Mouse (Mus musculus): ENCODE results near the gene Aqp1. TPM values are rescaled to one million over a fixed set of nuclear protein-coding genes. Genes with fewer than 3 reads are reported as not detected.

Aqp1 gene
- polyA plus RNA-seq, 1 experiment from 2014 or later: 27.4 TPM

GRCm38 (mm10) chr6:55357636-55358031 lies 21.4 kb downstream of the Aqp1 start:
- no peak overlapping the region for H3K27ac ChIP-seq (replicated peaks)
- no peak overlapping the region for H3K4me3 ChIP-seq
- 49% methylated on average over 6 of the region's 6 CpGs for WGBS
- H3K36me3 ChIP-seq: no peaks in the 10 kb centered on the region
- H3K9me3 ChIP-seq: no peaks in the 10 kb centered on the region
- H3K4me1 ChIP-seq: peaks cover 18% of the 10 kb centered on the region
- H3K27me3 ChIP-seq (replicated peaks): peaks cover 16% of the 10 kb centered on the region; the same call in 1 of the 2 replicates
- no peak overlapping the region for H3K4me2 ChIP-seq
- no peak for ATAC-seq (ENCODE audit: extremely low read depth, insufficient number of reproducible peaks, low FRiP score, low TSS enrichment)
- no peak overlapping the region for H3K9ac ChIP-seq

- H3K4me3 ChIP-seq: no peak overlapping the region
- no peak overlapping the region for H3K4me2 ChIP-seq
- H3K9ac ChIP-seq: no peak overlapping the region
- no peaks in the 10 kb centered on the region for H3K9me3 ChIP-seq
- no peak overlapping the region for H3K27ac ChIP-seq (replicated peaks)
- no peak for ATAC-seq (ENCODE audit: extremely low read depth, insufficient number of reproducible peaks, low FRiP score, low TSS enrichment)
- H3K36me3 ChIP-seq: no peaks in the 10 kb centered on the region
- WGBS: 33% methylated on average over 2 of the region's 2 CpGs
- H3K27me3 ChIP-seq (replicated peaks): peaks cover 16% of the 10 kb centered on the region; the same call in 1 of the 2 replicates
- H3K4me1 ChIP-seq: peaks cover 18% of the 10 kb centered on the region
Measured at GRCm38 (mm10) chr6:55358731-55359143, 22.5 kb downstream of the Aqp1 start.

GRCm38 (mm10) chr6:55362663-55363062 lies 26.4 kb downstream of the Aqp1 start:
- Histone ChIP-seq H3K27ac (replicated peaks) (no peak overlapping the region), H3K27me3 (replicated peaks) (0 out of 2 replicates have a peak, but pooled peaks cover 3% of the 10 kb centered on the region), H3K9me3 (no peaks in the 10 kb centered on the region), H3K4me3 (no peak overlapping the region), H3K36me3 (no peaks in the 10 kb centered on the region), H3K9ac (no peak overlapping the region), H3K4me2 (no peak overlapping the region), H3K4me1 (peaks cover 2% of the 10 kb centered on the region)
- ATAC-seq (ENCODE audit: extremely low read depth, insufficient number of reproducible peaks, low FRiP score, low TSS enrichment): no peak
- 65% methylated on average over 1 of the region's 1 CpGs for WGBS

- Histone ChIP-seq H3K4me1 (no peaks in the 10 kb centered on the region), H3K4me2 (no peak overlapping the region), H3K9ac (no peak overlapping the region), H3K36me3 (no peaks in the 10 kb centered on the region), H3K4me3 (no peak overlapping the region), H3K9me3 (no peaks in the 10 kb centered on the region; the same call in 1 of the 2 replicates), H3K27me3 (replicated peaks) (no peaks in the 10 kb centered on the region), H3K27ac (replicated peaks) (no peak overlapping the region)
- ATAC-seq (ENCODE audit: extremely low read depth, insufficient number of reproducible peaks, low FRiP score, low TSS enrichment): no peak
Measured at GRCm38 (mm10) chr6:55367126-55367525, 30.9 kb downstream of the Aqp1 start.

GRCm38 (mm10) chr6:55370831-55371230 lies 34.6 kb downstream of the Aqp1 start:
- Histone ChIP-seq H3K4me2 (no peak overlapping the region), H3K4me3 (no peak overlapping the region), H3K4me1 (no peaks in the 10 kb centered on the region), H3K9me3 (no peaks in the 10 kb centered on the region; the same call in 1 of the 2 replicates), H3K27me3 (replicated peaks) (peaks cover 14% of the 10 kb centered on the region), H3K9ac (no peak overlapping the region), H3K36me3 (no peaks in the 10 kb centered on the region), H3K27ac (replicated peaks) (no peak overlapping the region)
- 71% methylated on average over 6 of the region's 6 CpGs for WGBS
- ATAC-seq (ENCODE audit: extremely low read depth, insufficient number of reproducible peaks, low FRiP score, low TSS enrichment): no peak

GRCm38 (mm10) chr6:55376076-55376475 lies 39.8 kb downstream of the Aqp1 start, which contains the start of gene Ghrhr:
TSS of gene Ghrhr (plus strand) at chr6:55376295.
- no peak within 1 kb of the TSS for H3K27ac ChIP-seq (replicated peaks)
- H3K4me3 ChIP-seq: no peak within 1 kb of the TSS
- no peaks in the 10 kb centered on the region for H3K36me3 ChIP-seq
- H3K4me1 ChIP-seq: no peaks in the 10 kb centered on the region
- ATAC-seq (ENCODE audit: extremely low read depth, insufficient number of reproducible peaks, low FRiP score, low TSS enrichment): no peak
- H3K4me2 ChIP-seq: no peak within 1 kb of the TSS
- H3K27me3 ChIP-seq (replicated peaks): peaks cover 52% of the 10 kb centered on the region
- no peak within 1 kb of the TSS for H3K9ac ChIP-seq
- WGBS: 60% methylated on average over 6 of the region's 6 CpGs
- H3K9me3 ChIP-seq: no peaks in the 10 kb centered on the region; the same call in 1 of the 2 replicates

GRCm38 (mm10) chr6:55376511-55376910 lies 40.3 kb downstream of the Aqp1 start:
- Histone ChIP-seq H3K27me3 (replicated peaks) (peaks cover 55% of the 10 kb centered on the region), H3K4me3 (no peak overlapping the region), H3K27ac (replicated peaks) (no peak overlapping the region), H3K36me3 (no peaks in the 10 kb centered on the region), H3K9me3 (no peaks in the 10 kb centered on the region), H3K9ac (no peak overlapping the region), H3K4me2 (no peak overlapping the region), H3K4me1 (no peaks in the 10 kb centered on the region)
- no peak for ATAC-seq (ENCODE audit: extremely low read depth, insufficient number of reproducible peaks, low FRiP score, low TSS enrichment)
- WGBS: 54% methylated on average over 5 of the region's 5 CpGs

GRCm38 (mm10) chr6:55377461-55377860 lies 41.2 kb downstream of the Aqp1 start:
- no peak overlapping the region for H3K27ac ChIP-seq (replicated peaks)
- no peaks in the 10 kb centered on the region for H3K4me1 ChIP-seq
- H3K27me3 ChIP-seq (replicated peaks): peaks cover 64% of the 10 kb centered on the region
- no peak overlapping the region for H3K4me3 ChIP-seq
- no peaks in the 10 kb centered on the region for H3K36me3 ChIP-seq
- 79% methylated on average over 4 of the region's 4 CpGs for WGBS
- H3K4me2 ChIP-seq: no peak overlapping the region
- no peak overlapping the region for H3K9ac ChIP-seq
- H3K9me3 ChIP-seq: no peaks in the 10 kb centered on the region
- no peak for ATAC-seq (ENCODE audit: extremely low read depth, insufficient number of reproducible peaks, low FRiP score, low TSS enrichment)

- Histone ChIP-seq H3K27ac (replicated peaks) (no peak overlapping the region), H3K27me3 (replicated peaks) (peaks cover 79% of the 10 kb centered on the region), H3K4me3 (no peak overlapping the region), H3K9ac (no peak overlapping the region), H3K36me3 (no peaks in the 10 kb centered on the region), H3K9me3 (no peaks in the 10 kb centered on the region), H3K4me1 (no peaks in the 10 kb centered on the region), H3K4me2 (no peak overlapping the region)
- WGBS: 48% methylated on average over 3 of the region's 3 CpGs
- no peak for ATAC-seq (ENCODE audit: extremely low read depth, insufficient number of reproducible peaks, low FRiP score, low TSS enrichment)
Measured at GRCm38 (mm10) chr6:55379641-55380335, 43.6 kb downstream of the Aqp1 start.

GRCm38 (mm10) chr6:55381966-55382365 lies 45.7 kb downstream of the Aqp1 start:
- WGBS: 74% methylated on average over 4 of the region's 4 CpGs
- no peaks in the 10 kb centered on the region for H3K9me3 ChIP-seq
- ATAC-seq (ENCODE audit: extremely low read depth, insufficient number of reproducible peaks, low FRiP score, low TSS enrichment): no peak
- H3K36me3 ChIP-seq: no peaks in the 10 kb centered on the region
- peaks cover 77% of the 10 kb centered on the region for H3K27me3 ChIP-seq (replicated peaks)
- no peaks in the 10 kb centered on the region for H3K4me1 ChIP-seq
- H3K9ac ChIP-seq: no peak overlapping the region
- H3K4me3 ChIP-seq: no peak overlapping the region
- H3K27ac ChIP-seq (replicated peaks): no peak overlapping the region
- H3K4me2 ChIP-seq: no peak overlapping the region

- Histone ChIP-seq H3K4me1 (peaks cover 4% of the 10 kb centered on the region; the same call in 1 of the 2 replicates), H3K4me2 (no peak overlapping the region), H3K9ac (no peak overlapping the region), H3K4me3 (no peak overlapping the region), H3K27ac (replicated peaks) (no peak overlapping the region), H3K9me3 (no peaks in the 10 kb centered on the region), H3K36me3 (no peaks in the 10 kb centered on the region), H3K27me3 (replicated peaks) (peaks cover 79% of the 10 kb centered on the region)
- no peak for ATAC-seq (ENCODE audit: extremely low read depth, insufficient number of reproducible peaks, low FRiP score, low TSS enrichment)
- WGBS: 0% methylated on average over 1 of the region's 1 CpGs
Measured at GRCm38 (mm10) chr6:55383897-55384296, 47.7 kb downstream of the Aqp1 start.

GRCm38 (mm10) chr6:55384356-55384951 lies 48.2 kb downstream of the Aqp1 start:
- Histone ChIP-seq H3K9me3 (no peaks in the 10 kb centered on the region), H3K9ac (no peak overlapping the region), H3K4me1 (peaks cover 5% of the 10 kb centered on the region; the same call in 1 of the 2 replicates), H3K27ac (replicated peaks) (no peak overlapping the region), H3K27me3 (replicated peaks) (peaks cover 81% of the 10 kb centered on the region), H3K4me2 (no peak overlapping the region), H3K36me3 (no peaks in the 10 kb centered on the region), H3K4me3 (no peak overlapping the region)
- WGBS: 47% methylated on average over 5 of the region's 5 CpGs
- ATAC-seq (ENCODE audit: extremely low read depth, insufficient number of reproducible peaks, low FRiP score, low TSS enrichment): no peak

Measured in heart, embryonic 13.5 days (tissue).